Mouse (Mus musculus) E14TG2a.4 (cell line): ENCODE data around the gene Gm3880.
"Not testable (repeated sequence)": the region's sequence is repeated elsewhere in the genome, so short reads cannot be mapped to it uniquely, and the experiment has no call there.

ENCODE experiments used
- H3K27me3 ChIP-seq: 2 replicates; pipeline ENCODE4 v1.6.1; 2014; ENCODE audit warnings: low read length, control low read depth; ENCODE audit not compliant: insufficient read depth
- H3K36me3 ChIP-seq: 2 replicates; pipeline ENCODE4 v1.6.1; 2014; ENCODE audit warnings: low read length, control low read depth; ENCODE audit not compliant: insufficient read depth
- H3K4me1 ChIP-seq: replicated peaks from 2 replicates; pipeline ENCODE4 v1.6.1; 2014; ENCODE audit warnings: low read depth, low read length, control low read depth
- H3K4me3 ChIP-seq: replicated peaks from 2 replicates; pipeline ENCODE4 v1.5.1; 2014; ENCODE audit warnings: mild to moderate bottlenecking, low read length
- H3K9me3 ChIP-seq: 2 replicates; pipeline ENCODE4 v1.6.1; 2014; ENCODE audit warnings: low read length, control low read depth
- CTCF ChIP-seq: conservative IDR thresholded peaks from 2 replicates; pipeline ENCODE4 v1.5.1; 2014; ENCODE audit warnings: low read length
- NANOG ChIP-seq: IDR thresholded peaks from 2 replicates; pipeline ENCODE4 v1.6.1; 2014; ENCODE audit warnings: borderline replicate concordance, low read length, mixed read lengths
- POU5F1 ChIP-seq: IDR thresholded peaks from 2 replicates; pipeline ENCODE4 v1.6.1; 2014; ENCODE audit warnings: low read length, borderline replicate concordance

Gm3880 gene

DNA sequence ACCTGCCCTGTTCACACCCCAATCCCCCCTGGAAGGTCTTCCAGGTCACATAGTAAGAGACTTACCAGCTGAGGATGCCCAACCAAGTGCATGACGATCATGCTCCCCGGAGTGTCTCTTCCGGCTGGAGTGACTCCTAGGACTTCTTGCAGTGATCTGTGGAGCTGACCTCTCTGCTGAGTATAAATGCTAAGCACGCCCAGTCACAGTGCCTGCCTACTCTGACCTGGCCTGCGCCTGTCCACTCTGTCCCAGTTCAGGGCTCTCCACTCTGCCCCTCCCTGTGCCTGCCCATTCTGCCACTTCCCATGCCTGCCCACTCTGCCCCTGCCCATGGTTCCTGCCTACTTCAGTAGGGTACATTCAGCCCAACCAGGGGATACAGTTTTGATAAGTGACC is at the start of gene Gm3880:
TSS of gene Gm3880 (minus strand) at position 101 of the 400 bp plus-strand sequence.
- H3K36me3 ChIP-seq, H3K9me3 ChIP-seq, H3K27me3 ChIP-seq, H3K4me1 ChIP-seq, H3K4me3 ChIP-seq: not testable (repeated sequence)

DNA sequence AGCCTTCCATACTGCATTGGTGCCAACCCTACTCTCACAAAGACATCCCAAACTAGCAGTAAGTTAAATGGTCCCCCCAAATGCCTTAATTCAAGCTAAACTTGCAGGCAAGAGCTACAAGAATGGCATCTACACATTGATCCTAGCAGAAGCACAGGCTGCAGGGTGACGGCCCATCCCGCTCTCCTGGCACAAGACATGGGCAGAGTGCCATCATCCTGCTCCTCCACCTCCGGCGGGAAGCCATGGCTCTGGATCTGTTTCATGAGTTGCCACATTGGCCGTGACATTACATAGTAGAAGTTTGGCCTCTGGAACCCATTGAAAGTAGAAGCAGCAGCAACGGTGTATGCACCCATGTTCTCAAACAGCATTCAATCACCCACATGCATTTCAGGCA is 37.5 kb upstream of the Gm3880 start:
- H3K9me3 ChIP-seq, H3K4me1 ChIP-seq, H3K36me3 ChIP-seq, H3K27me3 ChIP-seq, H3K4me3 ChIP-seq: not testable (repeated sequence)

DNA sequence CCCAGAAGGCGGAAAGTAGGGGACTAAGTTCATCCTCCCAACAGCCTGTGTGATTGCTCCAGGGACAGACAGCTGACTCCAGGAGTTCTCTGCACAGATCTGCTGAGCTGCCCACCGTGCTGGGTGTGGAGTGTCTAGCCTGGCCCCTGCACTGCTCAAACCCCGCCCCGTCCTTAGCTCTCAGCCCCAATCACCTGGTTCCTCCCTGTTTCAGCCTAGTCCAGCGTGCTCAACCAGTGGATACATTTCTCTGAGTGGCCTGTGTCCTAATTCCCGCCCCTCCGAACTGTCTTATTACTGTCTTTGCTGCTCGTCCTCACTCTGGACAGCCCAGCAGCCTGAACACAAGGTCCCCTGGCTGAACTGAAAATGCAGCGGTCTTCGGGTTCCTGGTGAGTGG is 20.8 kb upstream of the Gm3880 start, which contains the start of the genes Gm9112 and Dmrtc1b:
TSS of gene Gm9112 (minus strand) at position 101 of the 400 bp plus-strand sequence.
TSS of gene Dmrtc1b (plus strand) at position 331 of the 400 bp plus-strand sequence.
- H3K36me3 ChIP-seq, H3K4me1 ChIP-seq, H3K9me3 ChIP-seq, H3K27me3 ChIP-seq, H3K4me3 ChIP-seq: not testable (repeated sequence)

DNA sequence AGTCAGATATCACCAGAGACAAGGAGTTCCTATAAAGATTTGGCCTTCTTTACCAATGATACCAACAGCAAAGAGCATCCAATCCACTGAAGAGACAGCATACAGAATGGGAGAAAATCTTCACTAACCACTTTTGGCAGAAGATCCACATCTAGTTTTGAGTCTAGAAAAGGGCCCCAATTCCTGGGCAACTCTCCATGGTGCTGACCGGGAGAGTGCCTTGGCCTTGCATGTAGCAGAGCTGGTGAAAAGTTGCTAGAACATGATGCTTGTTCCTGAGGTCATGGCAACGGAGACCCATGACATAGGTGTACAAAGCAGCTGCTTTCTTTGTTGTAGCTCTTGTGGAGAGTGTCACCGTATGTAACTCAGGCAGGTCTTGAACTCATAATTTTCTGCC is 13.9 kb upstream of the Gm3880 start:
- H3K4me3 ChIP-seq, H3K4me1 ChIP-seq, H3K9me3 ChIP-seq, H3K27me3 ChIP-seq, H3K36me3 ChIP-seq: not testable (repeated sequence)

DNA sequence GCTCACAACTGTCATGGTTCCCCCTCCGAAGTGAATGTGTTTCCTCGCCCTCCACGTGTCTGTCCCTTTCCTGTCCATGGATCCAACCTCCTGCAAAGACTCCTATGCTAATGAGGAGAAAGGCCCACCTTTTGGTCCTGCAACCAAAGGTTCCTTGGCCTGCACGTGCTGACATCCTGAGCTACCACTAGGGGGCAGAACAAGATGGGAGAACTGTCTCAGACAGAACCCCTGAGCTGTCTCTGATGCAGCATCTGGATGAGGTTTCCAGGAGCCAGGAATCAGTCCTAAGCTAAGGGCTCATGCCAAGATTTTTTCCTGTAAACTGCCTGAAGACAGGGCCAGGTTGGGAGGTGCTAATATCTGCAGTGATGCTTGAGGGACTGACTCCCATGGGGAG is 2.5 kb upstream of the Gm3880 start:
- H3K4me1 ChIP-seq, H3K27me3 ChIP-seq, H3K4me3 ChIP-seq, H3K9me3 ChIP-seq, H3K36me3 ChIP-seq: not testable (repeated sequence)
- TF ChIP-seq CTCF = peak; percentile 12

DNA sequence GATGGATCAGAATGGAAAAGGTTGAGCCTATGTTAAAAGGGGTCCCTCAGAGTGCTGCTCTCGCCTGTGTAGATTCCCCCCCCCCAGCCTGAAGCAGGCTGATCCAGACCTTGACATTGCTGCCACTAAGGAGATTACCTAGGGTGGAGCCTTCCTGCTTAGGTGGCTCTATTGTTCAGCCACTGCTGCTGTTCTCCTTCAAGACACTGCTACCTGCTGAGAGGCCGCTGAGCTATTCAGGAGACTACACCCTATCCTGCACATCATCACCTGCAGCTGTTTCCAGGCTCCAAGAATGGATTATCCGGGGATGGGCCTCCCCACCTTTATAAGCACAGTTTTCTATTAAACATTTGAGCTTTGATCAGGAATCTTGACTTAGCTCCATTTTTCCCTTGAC is 2.1 kb downstream of the Gm3880 start:
- H3K9me3 ChIP-seq, H3K27me3 ChIP-seq, H3K4me1 ChIP-seq, H3K4me3 ChIP-seq, H3K36me3 ChIP-seq: not testable (repeated sequence)
- peak; percentile 25; the same call in 1 of the 2 replicates for TF ChIP-seq NANOG

DNA sequence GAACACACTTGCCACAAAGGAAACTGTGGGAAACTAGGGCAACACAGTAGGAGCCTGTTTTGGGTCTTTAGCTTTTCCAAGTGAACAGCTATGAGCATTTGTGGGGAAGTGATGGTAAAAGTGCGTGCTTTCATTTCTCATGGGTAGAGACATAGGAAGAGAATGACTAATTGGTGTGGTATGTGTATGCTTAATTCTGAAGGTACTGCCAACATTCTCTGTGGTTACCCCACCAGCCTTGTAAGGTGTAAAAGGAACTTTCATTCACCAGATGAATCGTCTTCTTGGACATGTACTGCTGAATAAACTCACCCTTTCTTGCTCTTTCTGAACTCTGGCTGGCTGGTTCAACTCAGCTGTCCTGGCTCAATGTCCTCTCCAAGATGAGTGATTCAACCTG is 20.1 kb downstream of the Gm3880 start:
- Histone ChIP-seq H3K36me3 (no peaks in the 10 kb centered on the region), H3K4me1 (no peaks in the 10 kb centered on the region), H3K27me3 (no peaks in the 10 kb centered on the region), H3K9me3 (no peaks in the 10 kb centered on the region), H3K4me3 (no peak overlapping the region)
- TF ChIP-seq POU5F1 = no peak
- no peak for TF ChIP-seq CTCF
- TF ChIP-seq NANOG = no peak

DNA sequence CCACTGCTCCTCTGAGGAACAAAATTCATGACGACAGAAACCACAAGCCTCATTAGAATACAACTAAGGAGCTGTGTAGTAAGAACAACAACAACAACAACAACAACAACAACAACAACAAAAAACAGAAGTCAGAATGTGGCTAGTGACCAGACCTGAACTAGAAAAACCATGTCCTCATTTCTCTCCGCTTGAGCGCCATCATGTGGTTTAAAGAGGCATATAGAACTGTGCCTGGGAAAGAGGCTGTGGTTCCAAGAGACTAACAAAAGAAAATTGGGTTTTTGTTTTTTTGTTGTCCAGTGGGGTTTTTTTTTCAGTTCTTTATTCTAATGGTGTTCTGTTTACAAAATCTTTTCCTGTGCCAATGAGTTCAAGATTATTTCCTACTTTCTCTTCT is 26.1 kb downstream of the Gm3880 start:
- no peaks in the 10 kb centered on the region for H3K9me3 ChIP-seq
- peaks cover 4% of the 10 kb centered on the region; the same call in 1 of the 2 replicates for H3K27me3 ChIP-seq
- no peaks in the 10 kb centered on the region for H3K36me3 ChIP-seq
- no peaks in the 10 kb centered on the region for H3K4me1 ChIP-seq
- TF ChIP-seq POU5F1 = no peak
- peak; percentile 34 for TF ChIP-seq CTCF
- no peak overlapping the region for H3K4me3 ChIP-seq

DNA sequence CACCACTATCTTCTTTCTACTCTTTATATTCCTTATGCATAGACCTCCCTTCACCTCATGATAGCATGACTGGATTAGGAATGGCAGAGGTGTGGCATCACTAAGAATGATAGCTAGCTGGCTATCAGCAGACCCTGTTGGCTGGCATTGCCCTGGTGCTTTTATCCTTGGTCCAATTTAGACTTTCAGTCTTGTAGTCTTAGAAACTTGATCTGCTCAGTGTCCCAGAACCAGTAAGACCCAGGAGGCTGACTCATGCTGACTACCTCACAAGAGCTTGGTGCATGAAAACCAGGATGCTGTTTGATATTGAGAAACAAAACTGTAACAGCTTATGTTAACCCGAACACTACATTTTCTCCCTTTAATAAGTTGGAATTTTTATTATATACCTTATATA is 41.1 kb downstream of the Gm3880 start:
- peaks cover 15% of the 10 kb centered on the region; the same call in 1 of the 2 replicates for H3K27me3 ChIP-seq
- TF ChIP-seq CTCF = no peak
- no peak for TF ChIP-seq NANOG
- no peak for TF ChIP-seq POU5F1
- no peaks in the 10 kb centered on the region for H3K36me3 ChIP-seq
- H3K4me1 ChIP-seq = no peaks in the 10 kb centered on the region
- H3K4me3 ChIP-seq = no peak overlapping the region
- H3K9me3 ChIP-seq = no peaks in the 10 kb centered on the region

DNA sequence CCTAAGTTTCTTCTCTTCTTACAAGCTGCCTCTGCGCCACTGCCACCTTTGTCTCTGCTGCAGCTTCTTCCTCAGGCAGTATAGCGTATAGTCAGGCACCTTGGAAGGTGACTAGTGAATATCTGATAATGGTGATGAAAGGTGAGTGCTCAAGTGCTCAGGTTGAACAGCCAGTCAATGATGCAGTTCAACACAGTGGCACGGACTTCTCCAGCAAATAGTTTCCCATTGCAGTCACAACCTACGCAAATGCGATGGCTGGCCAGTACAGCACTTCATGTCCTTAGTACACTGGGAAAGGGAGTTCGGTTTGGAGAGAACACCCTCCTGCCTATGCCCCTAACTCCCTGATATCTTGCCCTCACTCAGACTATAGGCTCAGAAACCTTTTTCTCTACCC is 41.6 kb downstream of the Gm3880 start:
- no peak overlapping the region for H3K4me3 ChIP-seq
- no peaks in the 10 kb centered on the region for H3K9me3 ChIP-seq
- no peaks in the 10 kb centered on the region for H3K36me3 ChIP-seq
- peaks cover 15% of the 10 kb centered on the region; the same call in 1 of the 2 replicates for H3K27me3 ChIP-seq
- no peaks in the 10 kb centered on the region for H3K4me1 ChIP-seq
- no peak for TF ChIP-seq POU5F1

DNA sequence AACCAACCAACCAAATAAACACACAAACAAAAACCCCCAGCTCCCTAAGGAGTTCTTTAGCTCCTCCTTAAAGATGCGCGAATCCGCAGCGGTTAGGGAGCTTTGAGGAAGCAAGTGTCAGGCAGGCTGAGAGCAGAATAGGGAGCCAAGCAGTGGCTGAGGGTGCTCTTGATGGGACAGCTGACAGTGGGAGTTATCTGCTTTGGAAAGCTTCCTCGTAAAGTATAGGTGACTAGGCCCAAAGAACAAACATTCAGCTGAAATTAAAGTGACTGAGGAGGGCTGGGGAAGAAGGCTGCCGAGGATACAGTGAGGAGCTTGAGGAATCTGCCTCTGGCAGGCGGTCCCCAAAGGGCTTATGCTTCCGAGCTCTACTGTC is 42.2 kb downstream of the Gm3880 start:
- H3K36me3 ChIP-seq = no peaks in the 10 kb centered on the region
- peaks cover 15% of the 10 kb centered on the region; the same call in 1 of the 2 replicates for H3K27me3 ChIP-seq
- no peaks in the 10 kb centered on the region for H3K9me3 ChIP-seq
- H3K4me3 ChIP-seq = peak overlapping the region; percentile 78
- TF ChIP-seq CTCF (no peak), NANOG (no peak), POU5F1 (no peak)
- no peaks in the 10 kb centered on the region for H3K4me1 ChIP-seq
